Mouse (Mus musculus) kidney, adult 2 months (tissue): ENCODE results near the gene Hoxa9. TPM values are rescaled to one million over a fixed set of nuclear protein-coding genes. Genes with fewer than 3 reads are reported as not detected.

Source experiments
- DNase-seq: peaks from one replicate; pipeline ENCODE4 v3.0.0; 2021
- H3K27ac ChIP-seq: fragments of 200-500 bp; 2 replicates; pipeline ENCODE4 v1.5.1; 2012; ENCODE audit warnings: low read depth, low read length, control low read depth, inconsistent platforms; ENCODE audit not compliant: insufficient read depth
- H3K27me3 ChIP-seq: fragments of 200-500 bp; replicated peaks from 2 replicates; pipeline ENCODE4 v1.6.1; 2012; ENCODE audit warnings: mild to moderate bottlenecking, moderate library complexity, low read length, inconsistent platforms; ENCODE audit not compliant: control insufficient read depth, insufficient read depth
- H3K36me3 ChIP-seq: fragments of 200-500 bp; 2 replicates; pipeline ENCODE4 v1.6.1; 2012; ENCODE audit warnings: mild to moderate bottlenecking, moderate library complexity, low read length, inconsistent platforms; ENCODE audit not compliant: control insufficient read depth, insufficient read depth
- H3K4me1 ChIP-seq: fragments of 200-500 bp; 2 replicates; pipeline ENCODE4 v1.6.1; 2011; ENCODE audit warnings: low read length; ENCODE audit not compliant: control insufficient read depth, insufficient read depth
- H3K4me3 ChIP-seq: fragments of 200-500 bp; 2 replicates; pipeline ENCODE4 v1.5.1; 2011; ENCODE audit warnings: mild to moderate bottlenecking, low read depth, low read length, control low read depth; ENCODE audit not compliant: insufficient read depth
- CTCF ChIP-seq: fragments of 200-500 bp; conservative IDR thresholded peaks from 2 replicates; pipeline ENCODE4 v1.5.1; 2011; ENCODE audit warnings: low read depth, mild to moderate bottlenecking, control low read depth, low read length, moderate library complexity, mixed read lengths; ENCODE audit not compliant: insufficient read depth, insufficient read length
- POLR2A ChIP-seq: fragments of 200-500 bp; IDR thresholded peaks from one replicate; pipeline ENCODE4 v1.6.1; 2011; ENCODE audit warnings: low read depth, low read length, control low read depth
- WGBS: fragments of 180-500 bp; shearing (Covaris S2); methylation state at CpG from one replicate; pipeline ENCODE4 v1.1.7; 2018; 5-methylcytosine and 5-hydroxymethylcytosine counted together
- polyA plus RNA-seq: library from polyadenylated mRNA; depleted of rRNA; stranded (reverse); fragments of >200 nt; gene quantifications from 2 replicates; pipeline ENCODE4 v1.2.3, GENCODE M21; 2012

Gene Hoxa9
- polyA plus RNA-seq, 1 experiment = 36.0 TPM

GRCm38 (mm10) chr6:52252016-52252774 lies 21.3 kb upstream of the Hoxa9 start:
- Histone ChIP-seq H3K4me3 (no peak overlapping the region), H3K36me3 (no peaks in the 10 kb centered on the region), H3K27ac (no peak overlapping the region), H3K4me1 (no peaks in the 10 kb centered on the region), H3K27me3 (peaks cover 5% of the 10 kb centered on the region; the same call in 1 of the 2 replicates)
- TF ChIP-seq POLR2A = no peak
- TF ChIP-seq CTCF = no peak
- WGBS = 80% methylated on average over 24 of the region's 24 CpGs
- no peak for DNase-seq

GRCm38 (mm10) chr6:52251177-52251879 lies 20.4 kb upstream of the Hoxa9 start:
- no peak overlapping the region for H3K4me3 ChIP-seq
- DNase-seq = no peak
- peaks cover 5% of the 10 kb centered on the region; the same call in 1 of the 2 replicates for H3K27me3 ChIP-seq
- H3K36me3 ChIP-seq = no peaks in the 10 kb centered on the region
- 83% methylated on average over 7 of the region's 7 CpGs for WGBS
- TF ChIP-seq CTCF (no peak), POLR2A (no peak)
- H3K27ac ChIP-seq = no peak overlapping the region
- no peaks in the 10 kb centered on the region for H3K4me1 ChIP-seq

- 77% methylated on average over 4 of the region's 4 CpGs for WGBS
- Histone ChIP-seq H3K27me3 (peaks cover 8% of the 10 kb centered on the region; the same call in 1 of the 2 replicates), H3K27ac (no peak overlapping the region)
Observed at GRCm38 (mm10) chr6:52249826-52250225, 18.9 kb upstream of the Hoxa9 start.

DNA sequence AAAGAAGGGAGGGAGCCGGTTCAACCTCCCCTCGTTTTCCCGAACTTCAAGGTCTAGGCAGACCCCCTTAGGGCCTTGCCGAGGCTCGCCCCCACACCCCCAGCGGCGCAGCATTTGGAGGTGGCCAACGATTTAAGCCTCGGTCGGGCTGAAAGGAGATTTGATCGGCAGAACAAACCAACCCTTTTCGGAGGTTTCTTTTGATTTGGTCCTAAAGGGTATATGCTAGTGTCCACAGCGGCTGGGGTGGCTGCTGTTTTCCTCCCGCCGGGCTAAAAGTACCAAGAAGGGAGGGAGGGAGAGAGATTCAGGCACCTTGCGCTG lies 18.5 kb upstream of the Hoxa9 start:
- peaks cover 8% of the 10 kb centered on the region; the same call in 1 of the 2 replicates for H3K27me3 ChIP-seq

More at GRCm38 (mm10) chr6:52249826-52250225, 18.9 kb upstream of the Hoxa9 start:
- no peaks in the 10 kb centered on the region for H3K36me3 ChIP-seq
- no peak overlapping the region for H3K4me3 ChIP-seq
- TF ChIP-seq CTCF (no peak), POLR2A (no peak)
- H3K4me1 ChIP-seq = no peaks in the 10 kb centered on the region
- no peak for DNase-seq

DNA sequence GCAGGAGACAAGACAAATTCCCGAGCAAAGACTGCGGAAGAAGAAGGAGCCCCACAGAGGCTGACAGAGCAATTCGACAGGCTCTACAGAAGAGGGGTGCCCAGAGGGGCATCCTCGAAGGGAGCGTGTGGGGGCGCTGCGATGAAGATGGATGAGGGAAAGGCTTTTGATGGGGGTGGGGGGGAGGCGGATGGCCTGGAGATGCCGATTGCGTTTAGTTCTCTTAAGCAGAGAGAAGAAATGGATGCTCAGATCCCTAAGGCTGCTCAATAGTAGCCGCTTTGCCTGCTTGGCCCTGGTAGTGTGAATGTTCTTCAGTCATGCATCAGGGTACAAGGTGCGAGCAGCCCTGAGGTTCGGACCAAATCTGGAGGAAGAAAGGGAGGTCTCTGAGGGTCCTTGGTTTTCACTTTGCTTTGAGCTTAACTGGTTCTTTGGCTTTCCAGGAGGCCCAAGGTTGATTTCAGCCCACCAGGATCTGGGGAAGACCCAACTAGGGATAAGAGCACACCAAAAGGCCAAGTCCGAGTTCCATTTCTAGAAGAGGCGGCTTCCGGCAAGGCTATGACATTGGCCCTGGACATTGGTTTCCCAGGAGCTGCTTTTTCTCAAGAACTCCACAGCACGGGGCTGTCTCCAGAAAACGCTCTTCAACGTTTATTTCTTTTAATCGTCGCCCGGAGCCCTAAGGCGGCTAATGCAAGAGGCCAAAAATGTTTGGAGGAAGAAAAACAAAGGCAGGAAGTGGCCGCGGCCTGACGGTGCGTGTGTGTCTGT lies 17.9 kb upstream of the Hoxa9 start:
- Histone ChIP-seq H3K27ac (no peak overlapping the region), H3K27me3 (peaks cover 8% of the 10 kb centered on the region; the same call in 1 of the 2 replicates), H3K36me3 (no peaks in the 10 kb centered on the region), H3K4me1 (no peaks in the 10 kb centered on the region), H3K4me3 (no peak overlapping the region; the same call in 1 of the 2 replicates)
- TF ChIP-seq CTCF = no peak
- no peak for TF ChIP-seq POLR2A
- no peak for DNase-seq
- WGBS = 55% methylated on average over 27 of the region's 27 CpGs

More for the DNA sequence above, 18.5 kb upstream of the Hoxa9 start:
- no peak for DNase-seq
- no peak overlapping the region for H3K4me3 ChIP-seq
- no peak overlapping the region for H3K27ac ChIP-seq
- H3K36me3 ChIP-seq = no peaks in the 10 kb centered on the region
- WGBS = 53% methylated on average over 16 of the region's 16 CpGs
- H3K4me1 ChIP-seq = no peaks in the 10 kb centered on the region
- no peak for TF ChIP-seq CTCF
- TF ChIP-seq POLR2A = no peak

DNA sequence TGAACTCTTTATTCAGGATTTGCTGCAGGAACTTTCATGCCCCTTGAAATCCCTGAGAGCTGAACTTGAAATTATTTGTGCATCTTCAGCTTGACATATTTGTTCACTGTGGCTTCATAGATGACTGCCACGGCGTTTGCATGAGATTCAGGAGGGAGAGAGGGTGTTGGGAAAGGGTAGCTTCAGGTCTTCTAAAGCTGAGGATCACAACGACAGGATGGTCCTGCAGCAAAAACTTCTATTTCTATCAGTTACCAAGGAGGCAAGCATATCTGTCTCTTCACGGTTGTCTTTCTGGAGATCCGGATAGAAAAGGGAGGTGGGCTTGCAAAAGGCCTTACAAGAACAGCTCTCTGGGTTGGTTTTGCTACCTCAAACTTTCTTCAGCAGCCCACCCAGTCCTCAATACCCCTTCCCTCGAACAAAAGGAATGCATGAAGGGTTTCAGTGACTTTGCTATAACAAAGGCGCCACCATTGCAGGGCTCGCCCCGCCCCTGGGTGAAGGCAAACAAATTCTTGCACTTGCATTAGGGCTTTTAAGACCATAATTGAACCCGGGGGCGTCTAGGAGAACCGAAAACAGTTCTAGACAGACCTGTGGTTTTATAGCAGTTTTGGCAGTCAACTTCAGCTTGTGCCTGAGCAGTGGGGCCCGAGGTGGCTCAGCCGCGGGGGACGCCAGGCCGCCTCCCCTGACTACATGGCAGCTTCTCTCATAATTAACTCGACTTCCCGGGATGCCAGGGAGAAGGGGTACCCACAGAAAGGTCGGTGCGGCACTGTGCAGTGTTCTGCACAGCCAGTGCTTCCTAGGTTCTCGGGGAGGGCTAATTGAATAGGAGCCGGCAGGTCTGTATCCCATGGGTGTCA lies 17.1 kb upstream of the Hoxa9 start:
- DNase-seq = no peak
- H3K27ac ChIP-seq = peak overlapping the region; percentile 25
- TF ChIP-seq CTCF = no peak
- no peak for TF ChIP-seq POLR2A
- no peaks in the 10 kb centered on the region for H3K4me1 ChIP-seq
- peak overlapping the region; percentile 1; the same call in 1 of the 2 replicates for H3K4me3 ChIP-seq
- no peaks in the 10 kb centered on the region for H3K36me3 ChIP-seq
- H3K27me3 ChIP-seq = peaks cover 3% of the 10 kb centered on the region; the same call in 1 of the 2 replicates
- 54% methylated on average over 23 of the region's 23 CpGs for WGBS
